In the genomic region with DNA sequence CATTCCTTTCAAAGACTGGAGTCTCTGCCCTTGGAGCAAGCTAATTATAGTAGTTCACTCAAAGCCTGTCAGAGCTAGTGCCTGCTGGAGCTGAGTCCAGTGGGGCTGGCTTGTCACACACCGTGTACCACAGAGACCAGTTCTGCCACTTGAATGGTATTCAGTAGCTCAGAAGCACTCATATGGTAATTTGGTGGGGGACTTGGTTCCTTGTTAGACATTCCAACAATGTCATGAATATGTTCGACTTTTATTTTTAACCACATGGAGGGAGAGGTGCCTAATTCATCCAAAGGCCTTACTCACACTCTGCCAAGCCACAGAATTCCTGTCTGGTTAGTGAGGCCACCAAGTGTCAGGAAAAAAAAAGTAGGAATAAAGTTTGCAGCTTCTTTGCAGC, we compare ENCODE assay signal across 10 mouse cellular contexts. TPM values are rescaled to one million over a fixed set of nuclear protein-coding genes. Genes with fewer than 3 reads are reported as not detected.
DNase-seq lines count a peak whose midpoint lies in the region; ATAC-seq and TF ChIP-seq lines count a peak whose summit lies in the region.
"Had no signal": no experiment of that assay in that cellular context is flagged by ENCODE, and none has a peak within 500 bp of the region (broad histone marks: within the 10 kb centered on the region; RNA-seq: fewer than 3 reads in every experiment).

No protein-coding gene starts in this region.

- no peak for TF ChIP-seq EP300 in stomach, postnatal 0 days (optimal IDR thresholded peaks at IDR 0.05)
- no peak for TF ChIP-seq EP300 in liver, postnatal 0 days (IDR thresholded peaks at IDR 0.05; ENCODE audit: low read depth)

- H3K27me3 ChIP-seq in embryonic facial prominence, embryonic 14.5 days (replicated peaks; ENCODE audit: control insufficient read depth, insufficient read depth, low read length), result peaks cover 12% of the 10 kb centered on the region
- H3K27me3 ChIP-seq in heart, embryonic 16.5 days (ENCODE audit: control insufficient read depth, insufficient read depth, low read length), result no peaks in the 10 kb centered on the region; the same call in 1 of the 2 replicates
- peaks cover 16% of the 10 kb centered on the region; the same call in 1 of the 2 replicates for H3K27me3 ChIP-seq in limb, embryonic 15.5 days
- H3K27me3 ChIP-seq in stomach, postnatal 0 days (ENCODE audit: control insufficient read depth, insufficient read depth, low read length), result no peaks in the 10 kb centered on the region
- H3K27me3 ChIP-seq in liver, postnatal 0 days (ENCODE audit: insufficient read depth, low read length), result peaks cover 16% of the 10 kb centered on the region; the same call in 1 of the 2 replicates

- DNase-seq in R1 (ENCODE audit: low read depth, low spot score), result peak; percentile 76
- peak; percentile 84 for DNase-seq in embryonic facial prominence, embryonic 14.5 days (ENCODE audit: low spot score)
- no peak for DNase-seq in cerebellum, postnatal 4 days (ENCODE audit: low spot score in 2 of 2)
- DNase-seq in stomach, postnatal 0 days (ENCODE audit: low spot score), result no peak
- DNase-seq in liver, postnatal 0 days, result no peak
- no peak for DNase-seq in adrenal gland, postnatal 10 days

- peaks cover 5% of the 10 kb centered on the region; the same call in 1 of the 2 replicates for H3K4me1 ChIP-seq in embryonic facial prominence, embryonic 14.5 days (ENCODE audit: control insufficient read depth, insufficient read depth, low read length)
- peaks cover 17% of the 10 kb centered on the region for H3K4me1 ChIP-seq in heart, embryonic 16.5 days (ENCODE audit: control insufficient read depth, insufficient read depth, low read length)
- H3K4me1 ChIP-seq in limb, embryonic 15.5 days, result peaks cover 9% of the 10 kb centered on the region
- H3K4me1 ChIP-seq in stomach, postnatal 0 days (replicated peaks; ENCODE audit: control insufficient read depth, insufficient read depth), result no peaks in the 10 kb centered on the region
- no peaks in the 10 kb centered on the region for H3K4me1 ChIP-seq in liver, postnatal 0 days (ENCODE audit: insufficient read depth)

- H3K27ac ChIP-seq in embryonic facial prominence, embryonic 14.5 days (replicated peaks; ENCODE audit: low read depth, low read length), result no peak overlapping the region
- H3K27ac ChIP-seq in heart, embryonic 16.5 days (ENCODE audit: low read length), result peak overlapping the region; percentile 86
- H3K27ac ChIP-seq in limb, embryonic 15.5 days, result no peak overlapping the region
- H3K27ac ChIP-seq in stomach, postnatal 0 days (replicated peaks), result no peak overlapping the region
- no peak overlapping the region for H3K27ac ChIP-seq in liver, postnatal 0 days (ENCODE audit: low read depth)
- H3K27ac ChIP-seq: limb, embryonic 12.5 days; stomach, embryonic 15.5 days had no signal

- H3K4me3 ChIP-seq in embryonic facial prominence, embryonic 14.5 days (ENCODE audit: low read depth, low read length), result no peak overlapping the region
- no peak overlapping the region for H3K4me3 ChIP-seq in heart, embryonic 16.5 days (ENCODE audit: low read length)
- no peak overlapping the region for H3K4me3 ChIP-seq in limb, embryonic 15.5 days
- H3K4me3 ChIP-seq in stomach, postnatal 0 days (ENCODE audit: low read depth, low read length), result no peak overlapping the region
- H3K4me3 ChIP-seq in liver, postnatal 0 days (ENCODE audit: low read depth, low read length), result no peak overlapping the region
- H3K4me3 ChIP-seq: limb, embryonic 12.5 days; stomach, embryonic 15.5 days had no signal

- no peak overlapping the region for H3K9ac ChIP-seq in embryonic facial prominence, embryonic 14.5 days (ENCODE audit: low read depth, low read length)
- H3K9ac ChIP-seq in heart, embryonic 16.5 days (ENCODE audit: low read length), result 0 out of 2 replicates have a peak overlapping the region, but pooled peaks have one; percentile 3
- no peak overlapping the region for H3K9ac ChIP-seq in limb, embryonic 15.5 days
- H3K9ac ChIP-seq in stomach, postnatal 0 days (ENCODE audit: low read length), result no peak overlapping the region
- H3K9ac ChIP-seq in liver, postnatal 0 days (replicated peaks), result no peak overlapping the region
- H3K9ac ChIP-seq: limb, embryonic 12.5 days; stomach, embryonic 15.5 days had no signal

- no peak for TF ChIP-seq CTCF in stomach, postnatal 0 days (IDR thresholded peaks at IDR 0.05; ENCODE audit: low read depth)
- TF ChIP-seq CTCF in liver, postnatal 0 days (IDR thresholded peaks at IDR 0.05; ENCODE audit: low read depth), result no peak

- peak; percentile 87 for ATAC-seq in embryonic facial prominence, embryonic 14.5 days (ENCODE audit: low read depth)
- peak; percentile 93 for ATAC-seq in heart, embryonic 16.5 days (replicated peaks; ENCODE audit: extremely low read depth, insufficient read depth, low FRiP score)
- ATAC-seq in limb, embryonic 15.5 days (ENCODE audit: insufficient number of reproducible peaks, low FRiP score, low TSS enrichment, low read depth), result peak; percentile 70
- ATAC-seq in stomach, postnatal 0 days (ENCODE audit: low FRiP score, low TSS enrichment), result no peak
- no peak for ATAC-seq in liver, postnatal 0 days

- no peaks in the 10 kb centered on the region for H3K9me3 ChIP-seq in embryonic facial prominence, embryonic 14.5 days (ENCODE audit: control insufficient read depth, low read length)
- H3K9me3 ChIP-seq in heart, embryonic 16.5 days (replicated peaks; ENCODE audit: control insufficient read depth, low read length), result no peaks in the 10 kb centered on the region; the same call in 1 of the 2 replicates
- H3K9me3 ChIP-seq in limb, embryonic 15.5 days, result no peaks in the 10 kb centered on the region
- no peaks in the 10 kb centered on the region for H3K9me3 ChIP-seq in stomach, postnatal 0 days (ENCODE audit: control insufficient read depth, low read length)
- no peaks in the 10 kb centered on the region for H3K9me3 ChIP-seq in liver, postnatal 0 days (ENCODE audit: low read length)
- H3K9me3 ChIP-seq: limb, embryonic 12.5 days; stomach, embryonic 15.5 days had no signal

- H3K36me3 ChIP-seq in embryonic facial prominence, embryonic 14.5 days (ENCODE audit: control insufficient read depth, insufficient read depth, low read length), result no peaks in the 10 kb centered on the region
- H3K36me3 ChIP-seq in heart, embryonic 16.5 days (ENCODE audit: control insufficient read depth, insufficient read depth), result no peaks in the 10 kb centered on the region
- no peaks in the 10 kb centered on the region for H3K36me3 ChIP-seq in limb, embryonic 15.5 days
- H3K36me3 ChIP-seq in stomach, postnatal 0 days (ENCODE audit: control insufficient read depth, insufficient read depth, low read length), result no peaks in the 10 kb centered on the region
- H3K36me3 ChIP-seq in liver, postnatal 0 days (replicated peaks; ENCODE audit: insufficient read depth, low read length), result no peaks in the 10 kb centered on the region
- H3K36me3 ChIP-seq: limb, embryonic 12.5 days; stomach, embryonic 15.5 days had no signal

- WGBS in embryonic facial prominence, embryonic 14.5 days, result 35% methylated on average over 2 of the region's 2 CpGs
- 25% methylated on average over 2 of the region's 2 CpGs for WGBS in heart, embryonic 16.5 days
- 34% methylated on average over 2 of the region's 2 CpGs for WGBS in limb, embryonic 15.5 days
- 44% methylated on average over 2 of the region's 2 CpGs for WGBS in stomach, postnatal 0 days
- 59% methylated on average over 2 of the region's 2 CpGs for WGBS in liver, postnatal 0 days (ENCODE audit: insufficient replicate concordance)

- H3K4me2 ChIP-seq in embryonic facial prominence, embryonic 14.5 days (ENCODE audit: low read depth, low read length), result no peak overlapping the region
- H3K4me2 ChIP-seq in heart, embryonic 16.5 days (ENCODE audit: low read depth, low read length), result no peak overlapping the region; the same call in 1 of the 2 replicates
- no peak overlapping the region for H3K4me2 ChIP-seq in limb, embryonic 15.5 days
- no peak overlapping the region for H3K4me2 ChIP-seq in stomach, postnatal 0 days (replicated peaks; ENCODE audit: low read depth)
- H3K4me2 ChIP-seq in liver, postnatal 0 days (ENCODE audit: low read depth, low read length), result no peak overlapping the region
- H3K4me2 ChIP-seq: limb, embryonic 12.5 days; stomach, embryonic 15.5 days had no signal

RNA-seq across cellular contexts. Expression of a gene that starts 15.8 kb away (rescaled TPM):
- polyA plus RNA-seq in embryonic facial prominence, embryonic 14.5 days (2014; fragmentation: Nextera tagmentation; extraction: Ambion mirVana), result 0.05 TPM in 1 of 2 replicates, not detected in the other
- 0.16 and 0.17 TPM in 2 replicates for polyA plus RNA-seq in heart, embryonic 16.5 days (2015; fragmentation: Nextera tagmentation; extraction: Ambion mirVana)
- not detected in 2 replicates for polyA plus RNA-seq in limb, embryonic 15.5 days (2015; fragmentation: Nextera tagmentation; extraction: Ambion mirVana)
- not detected in 2 replicates for polyA plus RNA-seq in stomach, postnatal 0 days (2015; fragmentation: Nextera tagmentation; extraction: Ambion mirVana)
- polyA plus RNA-seq in liver, postnatal 0 days (2015; fragmentation: Nextera tagmentation; extraction: Ambion mirVana), result 0.04 and 0.08 TPM in 2 replicates
- total RNA-seq in adrenal gland, postnatal 10 days (2021), result under 1 TPM; 0.24 to 0.30 TPM
- polyA plus RNA-seq: limb, embryonic 12.5 days; stomach, embryonic 15.5 days had no signal

RNA-seq across cellular contexts. Expression of a gene that starts 19.0 kb away (rescaled TPM):
- 57.2 and 60.4 TPM in 2 replicates for polyA plus RNA-seq in embryonic facial prominence, embryonic 14.5 days (2014; fragmentation: Nextera tagmentation; extraction: Ambion mirVana)
- polyA plus RNA-seq in heart, embryonic 16.5 days (2015; fragmentation: Nextera tagmentation; extraction: Ambion mirVana), result 25.3 and 30.6 TPM in 2 replicates
- polyA plus RNA-seq in limb, embryonic 15.5 days (2015; fragmentation: Nextera tagmentation; extraction: Ambion mirVana), result 51.4 and 62.7 TPM in 2 replicates
- polyA plus RNA-seq in stomach, postnatal 0 days (2015; fragmentation: Nextera tagmentation; extraction: Ambion mirVana), result 19.1 and 19.5 TPM in 2 replicates
- polyA plus RNA-seq in liver, postnatal 0 days (2015; fragmentation: Nextera tagmentation; extraction: Ambion mirVana), result 12.8 and 13.1 TPM in 2 replicates
- 10 to 100 TPM; 26.5 to 32.3 TPM for total RNA-seq in adrenal gland, postnatal 10 days (2021)

RNA-seq across cellular contexts. Expression of a gene that starts 22.7 kb away (rescaled TPM):
- 39.4 and 74.3 TPM in 2 replicates for polyA plus RNA-seq in embryonic facial prominence, embryonic 14.5 days (2014; fragmentation: Nextera tagmentation; extraction: Ambion mirVana)
- 106 and 108 TPM in 2 replicates for polyA plus RNA-seq in heart, embryonic 16.5 days (2015; fragmentation: Nextera tagmentation; extraction: Ambion mirVana)
- polyA plus RNA-seq in limb, embryonic 15.5 days (2015; fragmentation: Nextera tagmentation; extraction: Ambion mirVana), result 18.0 and 55.9 TPM in 2 replicates
- polyA plus RNA-seq in stomach, postnatal 0 days (2015; fragmentation: Nextera tagmentation; extraction: Ambion mirVana), result 9.8 and 9.9 TPM in 2 replicates
- 0.61 and 9.1 TPM in 2 replicates for polyA plus RNA-seq in liver, postnatal 0 days (2015; fragmentation: Nextera tagmentation; extraction: Ambion mirVana)
- 100 to 1,000 TPM in 1 of 2 experiments, 10 to 100 TPM in 1; 63.5 to 189 TPM for total RNA-seq in adrenal gland, postnatal 10 days (2021)

RNA-seq across cellular contexts. Expression of a gene that starts 35.8 kb away (rescaled TPM):
- 149 and 150 TPM in 2 replicates for polyA plus RNA-seq in embryonic facial prominence, embryonic 14.5 days (2014; fragmentation: Nextera tagmentation; extraction: Ambion mirVana)
- 181 and 193 TPM in 2 replicates for polyA plus RNA-seq in heart, embryonic 16.5 days (2015; fragmentation: Nextera tagmentation; extraction: Ambion mirVana)
- polyA plus RNA-seq in limb, embryonic 15.5 days (2015; fragmentation: Nextera tagmentation; extraction: Ambion mirVana), result 136 and 153 TPM in 2 replicates
- 79.4 and 81.6 TPM in 2 replicates for polyA plus RNA-seq in stomach, postnatal 0 days (2015; fragmentation: Nextera tagmentation; extraction: Ambion mirVana)
- 14.1 and 14.5 TPM in 2 replicates for polyA plus RNA-seq in liver, postnatal 0 days (2015; fragmentation: Nextera tagmentation; extraction: Ambion mirVana)
- 10 to 100 TPM; 65.7 to 80.4 TPM for total RNA-seq in adrenal gland, postnatal 10 days (2021)

RNA-seq across cellular contexts. Expression of a gene that starts 55.5 kb away (rescaled TPM):
- 5.6 and 6.2 TPM in 2 replicates for polyA plus RNA-seq in embryonic facial prominence, embryonic 14.5 days (2014; fragmentation: Nextera tagmentation; extraction: Ambion mirVana)
- 18.7 and 20.7 TPM in 2 replicates for polyA plus RNA-seq in heart, embryonic 16.5 days (2015; fragmentation: Nextera tagmentation; extraction: Ambion mirVana)
- polyA plus RNA-seq in limb, embryonic 15.5 days (2015; fragmentation: Nextera tagmentation; extraction: Ambion mirVana), result 5.0 and 8.4 TPM in 2 replicates
- 3.1 and 4.1 TPM in 2 replicates for polyA plus RNA-seq in stomach, postnatal 0 days (2015; fragmentation: Nextera tagmentation; extraction: Ambion mirVana)
- polyA plus RNA-seq in liver, postnatal 0 days (2015; fragmentation: Nextera tagmentation; extraction: Ambion mirVana), result 0.29 and 1.4 TPM in 2 replicates
- 100 to 1,000 TPM; 303 to 400 TPM for total RNA-seq in adrenal gland, postnatal 10 days (2021)

Comparison
In these comparisons a context has a peak if more than half of its experiments do, and no peak if none do; other contexts are left out.
1. DNase-seq: peak in R1 (single experiment) and embryonic facial prominence, embryonic 14.5 days (single experiment); none in cerebellum, postnatal 4 days (0 of 2), stomach, postnatal 0 days (single experiment), liver, postnatal 0 days (single experiment) and adrenal gland, postnatal 10 days (single experiment).
2. ATAC-seq: peak in embryonic facial prominence, embryonic 14.5 days (single experiment), heart, embryonic 16.5 days (single experiment) and limb, embryonic 15.5 days (single experiment); none in stomach, postnatal 0 days (single experiment) and liver, postnatal 0 days (single experiment).